Mouse (Mus musculus) hindbrain, postnatal 0 days (tissue): ENCODE results near the gene Ctbs. TPM values are rescaled to one million over a fixed set of nuclear protein-coding genes. Genes with fewer than 3 reads are reported as not detected.
A peak's percentile ranks its signal among the peaks of the same experiment; 100 is the strongest.

Experiments
- ATAC-seq: fragments of 200-750 bp; cut with Nextera tagmentation; 2 replicates; pipeline ENCODE4 v1.8.0; 2017; ENCODE audit warnings: mild to moderate bottlenecking, moderate TSS enrichment, moderate library complexity
- DNase-seq: peaks from one replicate; pipeline ENCODE4 v3.0.0-alpha.2; 2015; ENCODE audit warnings: low spot score
- H3K27ac ChIP-seq: fragments of 300-500 bp; sonication (generic); 2 replicates; pipeline ENCODE4 v1.5.1; 2014; ENCODE audit warnings: mild to moderate bottlenecking
- H3K27me3 ChIP-seq: fragments of 300-500 bp; sonication (generic); 2 replicates; pipeline ENCODE4 v1.6.1; 2014; ENCODE audit warnings: low read length, mixed read lengths; ENCODE audit not compliant: insufficient read depth
- H3K36me3 ChIP-seq: fragments of 300-500 bp; sonication (generic); 2 replicates; pipeline ENCODE4 v1.6.1; 2014; ENCODE audit warnings: low read length, mixed read lengths; ENCODE audit not compliant: insufficient read depth
- H3K4me1 ChIP-seq: fragments of 300-500 bp; sonication (generic); 2 replicates; pipeline ENCODE4 v1.6.1; 2014; ENCODE audit warnings: antibody characterized with exemption, low read length, mixed read lengths; ENCODE audit not compliant: insufficient read depth
- H3K4me2 ChIP-seq: fragments of 300-500 bp; sonication (generic); 2 replicates; pipeline ENCODE4 v1.6.1; 2014; ENCODE audit warnings: low read depth, mild to moderate bottlenecking, low read length, moderate library complexity, mixed read lengths
- H3K4me3 ChIP-seq: fragments of 300-500 bp; sonication (generic); 2 replicates; pipeline ENCODE4 v1.5.1; 2014; ENCODE audit warnings: low read length
- H3K9ac ChIP-seq: fragments of 300-500 bp; sonication (generic); replicated peaks from 2 replicates; pipeline ENCODE4 v1.6.1; 2014; ENCODE audit warnings: mild to moderate bottlenecking, low read length, moderate library complexity, mixed read lengths
- H3K9me3 ChIP-seq: fragments of 300-500 bp; sonication (generic); 2 replicates; pipeline ENCODE4 v1.6.1; 2016; ENCODE audit warnings: low read length, mixed read lengths
- CTCF ChIP-seq: IDR thresholded peaks from 2 replicates; pipeline ENCODE4 v1.5.1; 2016; ENCODE audit warnings: antibody characterized with exemption, control low read depth, low read depth
- WGBS: fragments of 180-500 bp; shearing (Covaris S2); extraction: QIAGEN DNeasy Blood & Tissue Kit; methylation state at CpG from one replicate; pipeline ENCODE4 v1.1.7; 2014; 5-methylcytosine and 5-hydroxymethylcytosine counted together
- polyA plus RNA-seq: library from polyadenylated mRNA; unstranded; fragments of >200 nt; fragmentation: Nextera tagmentation; extraction: Ambion mirVana; gene quantifications from 2 replicates; pipeline ENCODE4 v1.2.1, GENCODE M21; 2015
- total RNA-seq: library from RNA; depleted of rRNA; stranded (reverse); fragments of >200 nt; gene quantifications from 2 replicates; pipeline ENCODE4 v1.2.3, GENCODE M21; 2014

Ctbs gene
- total and polyA plus RNA-seq, 2 experiments from 2014 or later = 5.7 to 11.4 TPM

DNA sequence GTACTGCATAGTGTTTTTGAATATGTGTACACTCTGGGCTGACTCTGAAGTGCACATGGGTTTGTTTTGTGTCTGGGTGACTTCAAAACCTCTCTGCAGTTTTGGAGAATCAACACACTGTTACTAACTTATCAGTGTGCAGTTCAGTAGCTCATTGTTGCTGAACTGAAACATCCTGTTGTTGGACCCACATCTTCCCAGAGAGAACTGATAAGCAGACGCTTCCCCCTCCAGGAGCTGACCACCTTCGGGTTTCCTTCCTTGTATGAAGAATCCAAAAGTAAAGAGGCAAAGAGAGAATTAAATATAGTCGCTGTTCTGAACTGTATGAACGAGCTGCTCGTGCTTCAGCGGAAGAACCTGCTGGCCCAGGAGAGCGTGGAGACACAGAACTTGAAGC lies 30.7 kb upstream of the Ctbs start:
- H3K4me1 ChIP-seq = no peaks in the 10 kb centered on the region
- no peak for ATAC-seq
- no peak overlapping the region for H3K4me3 ChIP-seq
- no peak overlapping the region for H3K9ac ChIP-seq
- no peak overlapping the region for H3K4me2 ChIP-seq
- DNase-seq = no peak
- no peak overlapping the region for H3K27ac ChIP-seq
- TF ChIP-seq CTCF = no peak
- H3K9me3 ChIP-seq = no peaks in the 10 kb centered on the region
- H3K27me3 ChIP-seq = no peaks in the 10 kb centered on the region
- peaks cover 25% of the 10 kb centered on the region for H3K36me3 ChIP-seq
- 93% methylated on average over 7 of the region's 7 CpGs for WGBS

DNA sequence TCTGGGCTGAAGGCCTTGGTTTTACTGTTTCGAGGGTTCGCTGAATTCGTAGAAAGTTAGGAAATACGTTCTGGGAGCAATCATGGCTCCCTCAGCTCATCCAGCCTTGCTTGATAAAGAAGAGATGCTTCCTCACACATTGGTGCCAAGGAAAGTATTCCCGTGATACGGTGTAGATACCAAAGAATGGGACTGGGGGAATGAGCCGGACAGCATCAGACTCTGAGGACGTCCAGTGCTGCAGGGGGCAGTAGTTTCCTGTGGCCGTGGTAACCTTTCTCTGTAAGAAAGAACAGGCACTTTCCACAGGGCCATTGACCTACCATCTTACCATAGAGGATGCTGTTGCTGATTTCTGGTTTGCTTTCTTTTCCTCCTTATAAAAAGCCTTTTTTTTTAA lies 30.1 kb upstream of the Ctbs start:
- no peaks in the 10 kb centered on the region for H3K4me1 ChIP-seq
- no peak overlapping the region for H3K27ac ChIP-seq
- no peaks in the 10 kb centered on the region for H3K9me3 ChIP-seq
- H3K4me3 ChIP-seq = no peak overlapping the region
- no peak for TF ChIP-seq CTCF
- H3K4me2 ChIP-seq = no peak overlapping the region
- peaks cover 25% of the 10 kb centered on the region for H3K36me3 ChIP-seq
- WGBS = 81% methylated on average over 9 of the region's 9 CpGs
- H3K9ac ChIP-seq = no peak overlapping the region
- ATAC-seq (no peak), DNase-seq (no peak)
- no peaks in the 10 kb centered on the region for H3K27me3 ChIP-seq

DNA sequence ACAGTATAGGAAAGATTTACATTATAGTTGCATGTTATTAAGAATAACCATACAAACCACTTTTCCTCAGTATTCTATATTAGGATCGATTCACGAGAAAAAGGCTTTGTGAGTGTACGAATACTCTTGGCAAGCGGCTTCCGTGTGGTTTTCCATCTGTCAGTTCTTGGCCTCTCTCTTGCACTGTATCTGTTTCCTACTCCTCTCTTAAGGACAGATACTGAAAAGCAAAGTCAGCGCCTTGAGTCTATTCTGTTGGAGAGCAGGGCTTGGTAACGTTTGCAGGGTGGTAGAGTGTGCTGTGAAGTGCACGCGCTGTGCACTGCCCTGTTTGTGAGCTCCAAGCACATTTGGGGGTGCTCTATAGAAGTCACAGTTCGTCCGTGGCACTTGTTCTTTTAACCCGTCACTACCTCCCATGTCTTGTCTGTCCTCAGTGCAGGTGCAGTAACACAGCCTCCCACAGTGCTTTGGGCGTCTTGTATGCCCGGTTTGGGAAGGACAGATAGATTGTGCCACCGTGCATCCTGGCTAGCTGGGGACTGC lies 29.5 kb upstream of the Ctbs start:
- no peak for DNase-seq

DNA sequence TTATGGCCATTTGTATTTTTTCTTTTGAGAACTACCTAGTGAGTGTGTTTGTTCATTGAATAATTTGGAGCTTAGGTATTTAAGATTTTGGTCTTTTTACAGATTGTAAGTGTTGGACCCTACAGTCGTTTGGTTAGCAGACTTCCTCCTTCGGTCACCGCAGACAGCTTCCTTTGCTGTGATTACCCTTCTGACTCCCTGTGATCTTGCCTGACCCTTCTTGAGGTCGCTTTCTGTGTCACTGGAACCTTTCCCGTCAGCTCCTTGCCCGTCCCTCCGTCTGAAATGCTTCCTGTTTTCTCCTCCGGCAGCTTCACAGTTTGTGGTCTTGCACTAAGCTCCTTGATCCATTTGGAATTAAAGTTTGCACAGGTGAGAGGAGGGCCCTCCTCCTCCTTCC lies 27.8 kb upstream of the Ctbs start:
- Histone ChIP-seq H3K9ac (no peak overlapping the region), H3K9me3 (no peaks in the 10 kb centered on the region), H3K27ac (no peak overlapping the region), H3K4me1 (no peaks in the 10 kb centered on the region), H3K36me3 (peaks cover 25% of the 10 kb centered on the region), H3K4me3 (no peak overlapping the region), H3K4me2 (no peak overlapping the region), H3K27me3 (no peaks in the 10 kb centered on the region)
- TF ChIP-seq CTCF = no peak
- no peak for DNase-seq
- no peak for ATAC-seq
- WGBS = 70% methylated on average over 8 of the region's 8 CpGs

More for the DNA sequence above, 29.5 kb upstream of the Ctbs start:
- no peak overlapping the region for H3K4me2 ChIP-seq
- H3K4me3 ChIP-seq = no peak overlapping the region
- H3K9me3 ChIP-seq = no peaks in the 10 kb centered on the region
- WGBS = 88% methylated on average over 15 of the region's 15 CpGs
- H3K27me3 ChIP-seq = no peaks in the 10 kb centered on the region
- H3K36me3 ChIP-seq = peaks cover 25% of the 10 kb centered on the region
- TF ChIP-seq CTCF = no peak
- no peak for ATAC-seq
- H3K4me1 ChIP-seq = no peaks in the 10 kb centered on the region
- H3K27ac ChIP-seq = no peak overlapping the region
- no peak overlapping the region for H3K9ac ChIP-seq

DNA sequence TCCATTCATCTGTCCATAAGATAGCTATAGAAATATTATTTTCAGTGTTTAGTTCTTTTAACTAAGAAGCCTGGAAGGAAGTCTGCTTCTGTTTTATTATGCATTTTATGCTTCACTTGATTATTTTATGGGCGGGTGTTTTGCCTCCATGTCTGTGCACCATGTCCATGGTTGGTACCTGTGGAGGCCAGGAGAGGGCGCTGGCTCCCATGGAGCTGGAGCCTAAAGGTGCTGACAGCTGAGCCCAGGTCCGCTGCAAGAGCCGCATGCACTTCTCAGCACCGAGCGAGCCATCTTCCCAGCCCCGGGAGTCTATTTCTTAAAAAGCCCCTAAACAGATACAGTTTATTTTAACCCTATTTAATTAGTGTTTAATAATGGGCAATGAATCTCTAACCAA lies 25.9 kb upstream of the Ctbs start:
- no peak overlapping the region for H3K4me3 ChIP-seq
- H3K27me3 ChIP-seq = no peaks in the 10 kb centered on the region
- no peak overlapping the region for H3K4me2 ChIP-seq
- peaks cover 38% of the 10 kb centered on the region for H3K36me3 ChIP-seq
- DNase-seq (no peak), ATAC-seq (no peak)
- H3K27ac ChIP-seq = no peak overlapping the region
- peak; percentile 44 for TF ChIP-seq CTCF
- no peaks in the 10 kb centered on the region for H3K9me3 ChIP-seq
- H3K4me1 ChIP-seq = no peaks in the 10 kb centered on the region
- H3K9ac ChIP-seq = no peak overlapping the region
- 79% methylated on average over 7 of the region's 7 CpGs for WGBS

DNA sequence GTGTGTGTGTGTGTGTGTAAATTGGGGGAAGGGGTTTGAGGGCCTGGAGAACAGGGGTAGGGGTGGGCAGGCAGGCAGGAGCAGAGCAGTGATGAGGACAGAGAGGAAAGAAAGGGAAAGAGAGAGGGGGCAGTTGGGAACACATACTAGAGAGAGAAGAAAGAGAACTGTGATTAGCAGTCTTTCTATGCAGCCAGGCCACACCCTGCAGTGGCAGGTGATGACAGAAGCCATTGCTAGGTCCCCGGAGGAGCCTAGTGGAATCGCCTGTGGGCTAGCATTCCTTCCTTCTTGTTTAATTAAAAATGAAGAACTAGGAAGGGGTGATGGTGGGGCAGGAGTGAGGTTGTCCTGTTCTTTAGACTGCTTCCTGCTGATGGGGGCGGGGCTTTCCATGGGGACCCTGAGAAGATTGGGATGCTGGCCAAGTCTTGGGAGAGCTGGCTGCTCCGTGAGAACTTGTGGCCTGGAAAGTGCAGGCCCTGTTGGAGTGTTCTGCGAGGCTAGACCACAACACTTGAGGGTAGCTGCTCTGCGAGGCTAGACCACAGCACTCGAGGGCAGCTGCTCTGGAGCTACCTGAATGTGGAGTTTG lies 25.2 kb upstream of the Ctbs start:
- ATAC-seq = no peak; the same call in 1 of the 2 replicates
- no peak for TF ChIP-seq CTCF
- H3K4me2 ChIP-seq = no peak overlapping the region
- H3K4me1 ChIP-seq = no peaks in the 10 kb centered on the region
- no peak overlapping the region for H3K4me3 ChIP-seq
- WGBS = 54% methylated on average over 7 of the region's 7 CpGs
- no peak overlapping the region for H3K27ac ChIP-seq
- H3K9me3 ChIP-seq = no peaks in the 10 kb centered on the region
- H3K27me3 ChIP-seq = no peaks in the 10 kb centered on the region
- no peak for DNase-seq
- H3K36me3 ChIP-seq = peaks cover 31% of the 10 kb centered on the region
- H3K9ac ChIP-seq = no peak overlapping the region

DNA sequence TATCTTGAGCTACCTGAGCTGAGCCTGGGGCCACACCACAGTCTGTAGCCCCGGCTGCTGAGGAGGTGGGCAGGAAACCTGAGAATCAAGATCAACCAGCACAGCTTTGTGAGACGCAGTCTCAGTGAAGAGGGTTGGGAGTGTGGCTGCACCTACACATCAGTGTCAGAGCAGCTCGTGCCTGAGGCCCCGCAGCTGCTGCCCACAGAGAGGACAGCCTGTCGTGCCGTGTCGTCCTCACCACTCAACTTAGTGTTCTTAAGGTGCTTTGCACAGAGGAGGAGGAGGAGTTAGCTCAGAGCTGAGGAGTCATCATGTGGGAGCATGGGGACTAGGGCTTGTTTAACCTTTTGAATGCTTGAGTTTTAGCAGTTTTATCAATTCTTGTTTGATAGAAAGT lies 23.7 kb upstream of the Ctbs start:
- Histone ChIP-seq H3K9ac (no peak overlapping the region), H3K4me1 (no peaks in the 10 kb centered on the region), H3K9me3 (no peaks in the 10 kb centered on the region), H3K36me3 (peaks cover 18% of the 10 kb centered on the region), H3K27me3 (no peaks in the 10 kb centered on the region), H3K27ac (no peak overlapping the region), H3K4me2 (no peak overlapping the region), H3K4me3 (no peak overlapping the region)
- WGBS = 61% methylated on average over 7 of the region's 7 CpGs
- TF ChIP-seq CTCF = no peak
- ATAC-seq = 0 out of 2 replicates have a peak, but pooled peaks have one; percentile 22
- DNase-seq = no peak
